Mouse (Mus musculus) CH12.LX (cell line): Measurements from ENCODE around the gene BC017158. TPM values are rescaled to one million over a fixed set of nuclear protein-coding genes. Genes with fewer than 3 reads are reported as not detected.
A peak's percentile ranks its signal among the peaks of the same experiment; 100 is the strongest.

Experiments
- DNase-seq: peaks from one replicate; pipeline ENCODE4 v3.0.0-alpha.2; 2013; ENCODE audit errors: extremely low read depth
- H3K27ac ChIP-seq: 2 replicates; pipeline ENCODE4 v1.5.1; 2012; ENCODE audit warnings: low read depth, mild to moderate bottlenecking, control low read depth, moderate library complexity; ENCODE audit not compliant: insufficient read depth
- H3K27me3 ChIP-seq: replicated peaks from 2 replicates; pipeline ENCODE3; 2012; ENCODE audit warnings: inconsistent platforms
- H3K36me3 ChIP-seq, 2 experiments: replicated peaks in 1 of 2; 2 replicates each; pipeline versions ENCODE3 to v1.6.1; 2012; ENCODE audit warnings: inconsistent platforms in 1 of 2, low read length in 1 of 2, mild to moderate bottlenecking in 1 of 2, mixed read lengths in 1 of 2, moderate library complexity in 1 of 2; ENCODE audit not compliant: control insufficient read depth in 1 of 2, insufficient read depth in 1 of 2
- H3K4me1 ChIP-seq, 2 experiments: 2 replicates each; pipeline ENCODE4 v1.6.1; 2012; ENCODE audit warnings: inconsistent platforms in 1 of 2, moderate library complexity in 1 of 2; ENCODE audit not compliant: insufficient read depth in 2 of 2, control insufficient read depth in 1 of 2
- H3K4me2 ChIP-seq: 2 replicates; pipeline ENCODE4 v1.6.1; 2012; ENCODE audit warnings: low read depth, mild to moderate bottlenecking, control low read depth; ENCODE audit not compliant: poor library complexity, insufficient read depth, severe bottlenecking
- H3K4me3 ChIP-seq, 3 experiments: fragments of 150-350 bp in 1 of 3; sonication (generic) in 1 of 3; replicated peaks in 1 of 3; 2 replicates each; pipeline versions ENCODE3 to v1.5.1; 2011 to 2012; ENCODE audit warnings: low read depth in 2 of 3, low read length in 2 of 3, mild to moderate bottlenecking in 2 of 3, moderate library complexity in 2 of 3, control low read depth in 1 of 3, improper control_type of control experiment in 1 of 3, inconsistent platforms in 1 of 3, mixed read lengths in 1 of 3; ENCODE audit not compliant: poor library complexity in 1 of 3
- H3K79me2 ChIP-seq: replicated peaks from 2 replicates; pipeline ENCODE4 v1.6.1; 2012; ENCODE audit warnings: mild to moderate bottlenecking, moderate library complexity; ENCODE audit not compliant: control insufficient read depth, poor library complexity, insufficient read depth, severe bottlenecking; ENCODE audit errors: extremely low read depth
- H3K9ac ChIP-seq: 2 replicates; pipeline ENCODE4 v1.6.1; 2012; ENCODE audit warnings: low read depth, mild to moderate bottlenecking, control low read depth, moderate library complexity; ENCODE audit not compliant: insufficient read depth
- H3K9me3 ChIP-seq: replicated peaks from 2 replicates; pipeline ENCODE3; 2012; ENCODE audit warnings: low read length, inconsistent platforms, mixed read lengths
- CHD1 ChIP-seq: IDR thresholded peaks from 2 replicates; pipeline ENCODE4 v1.6.1; 2012; ENCODE audit warnings: low read depth, low read length, improper control_type of control experiment, inconsistent platforms
- CHD2 ChIP-seq: IDR thresholded peaks from 2 replicates; pipeline ENCODE4 v1.6.1; 2011; ENCODE audit warnings: low read length, improper control_type of control experiment
- CTCF ChIP-seq, 2 experiments: IDR thresholded peaks in 1 of 2; conservative IDR thresholded peaks in 1 of 2; 2 replicates each; pipeline ENCODE4 v1.5.1; 2011 to 2012; ENCODE audit warnings: low read depth in 2 of 2, low read length in 2 of 2, improper control_type of control experiment in 1 of 2, inconsistent platforms in 1 of 2, mild to moderate bottlenecking in 1 of 2, moderate library complexity in 1 of 2
- E2F4 ChIP-seq: IDR thresholded peaks from 2 replicates; pipeline ENCODE4 v1.6.1; 2011; ENCODE audit warnings: low read depth, low read length, improper control_type of control experiment; ENCODE audit not compliant: insufficient replicate concordance
- ELF1 ChIP-seq: IDR thresholded peaks from 2 replicates; pipeline ENCODE4 v1.6.1; 2014; ENCODE audit warnings: low read depth, mild to moderate bottlenecking, inconsistent platforms, low read length, improper control_type of control experiment
- GABPA ChIP-seq: IDR thresholded peaks from 2 replicates; pipeline ENCODE4 v1.6.1; 2012; ENCODE audit warnings: low read depth, low read length, improper control_type of control experiment, inconsistent platforms; ENCODE audit not compliant: insufficient replicate concordance
- JUN ChIP-seq: IDR thresholded peaks from 2 replicates; pipeline ENCODE4 v1.6.1; 2011; ENCODE audit warnings: low read depth, mild to moderate bottlenecking, low read length, improper control_type of control experiment, moderate library complexity; ENCODE audit not compliant: insufficient read depth
- JUND ChIP-seq: conservative IDR thresholded peaks from 2 replicates; pipeline ENCODE4 v1.6.1; 2011; ENCODE audit warnings: low read depth, low read length, improper control_type of control experiment
- MAFK ChIP-seq: IDR thresholded peaks from 2 replicates; pipeline ENCODE4 v1.6.1; 2011; ENCODE audit warnings: low read length, improper control_type of control experiment; ENCODE audit not compliant: insufficient replicate concordance
- MAX ChIP-seq: IDR thresholded peaks from 2 replicates; pipeline ENCODE4 v1.6.1; 2011; ENCODE audit warnings: low read length, improper control_type of control experiment
- MEF2A ChIP-seq: IDR thresholded peaks from 2 replicates; pipeline ENCODE4 v1.6.1; 2014; ENCODE audit warnings: low read depth, mild to moderate bottlenecking, inconsistent platforms, low read length, improper control_type of control experiment, borderline replicate concordance
- MXI1 ChIP-seq: IDR thresholded peaks from 2 replicates; pipeline ENCODE4 v1.6.1; 2011; ENCODE audit warnings: mild to moderate bottlenecking, low read depth, low read length, improper control_type of control experiment
- NRF1 ChIP-seq: IDR thresholded peaks from 2 replicates; pipeline ENCODE4 v1.6.1; 2014; ENCODE audit warnings: low read depth, mild to moderate bottlenecking, inconsistent platforms, low read length, improper control_type of control experiment, moderate library complexity
- PAX5 ChIP-seq: IDR thresholded peaks from 2 replicates; pipeline ENCODE4 v1.6.1; 2012; ENCODE audit warnings: low read length, inconsistent platforms, mixed read lengths
- POLR2A ChIP-seq: IDR thresholded peaks from 2 replicates; pipeline ENCODE4 v1.6.1; 2011; ENCODE audit warnings: low read depth, mild to moderate bottlenecking, improper control_type of control experiment, low read length
- RAD21 ChIP-seq: IDR thresholded peaks from 2 replicates; pipeline ENCODE4 v1.6.1; 2011; ENCODE audit warnings: low read depth, mild to moderate bottlenecking, low read length, improper control_type of control experiment, moderate library complexity
- SMC3 ChIP-seq: IDR thresholded peaks from 2 replicates; pipeline ENCODE4 v1.6.1; 2011; ENCODE audit warnings: low read depth, low read length, improper control_type of control experiment
- UBTF ChIP-seq: IDR thresholded peaks from 2 replicates; pipeline ENCODE4 v1.6.1; 2012; ENCODE audit warnings: low read depth, mild to moderate bottlenecking, inconsistent platforms, low read length, improper control_type of control experiment, moderate library complexity
- dilution Hi-C: fragments of 300-500 bp; cut with MboI; formaldehyde crosslinking; loops from 2 replicates; pipeline ENCODE4 v1.14.3; 2020; ENCODE audit warnings: low sequenced_read_pairs; ENCODE audit not compliant: extremely low pct_unique_long_range_greater_than_20kb, extremely low pct_ligation_motif_present
- in situ Hi-C: fragments of 300-500 bp; cut with MboI; formaldehyde crosslinking; loops from 3 replicates; pipeline ENCODE4 v1.14.3; 2019; ENCODE audit warnings: low sequenced_read_pairs, low pct_ligation_motif_present, low pct_unique_long_range_greater_than_20kb, mixed read lengths
- polyA plus RNA-seq: library from polyadenylated mRNA; unstranded; fragments of >175 nt; gene quantifications from 2 replicates; pipeline ENCODE4 v1.2.1, GENCODE M21; 2012; ENCODE audit warnings: low read depth; ENCODE audit not compliant: insufficient read length
- total RNA-seq, 2 experiments: library from RNA; depleted of rRNA; stranded (reverse); fragments of 300-350 nt in 1 of 2; fragments of >200 nt in 1 of 2; gene quantifications; 2 replicates each; pipeline ENCODE4 v1.2.3; 2012 to 2014

The BC017158 gene
- total and polyA plus RNA-seq, 3 experiments: 4.9 to 14.5 (median 8.1) TPM

- Histone ChIP-seq H3K9me3 (no peaks in the 10 kb centered on the region), H3K79me2 (no peaks in the 10 kb centered on the region), H3K4me3 (no peak overlapping the region), H3K27ac (no peak overlapping the region), H3K4me1 (peaks cover 9 to 36% of the 10 kb centered on the region in 2 experiments), H3K36me3 (peaks cover 51 to 67% of the 10 kb centered on the region in 2 experiments)
- in situ Hi-C loops (no loop called here), dilution Hi-C loops (no loop called here)
- no peak for TF ChIP-seq MXI1
- no peak for TF ChIP-seq CHD2
- TF ChIP-seq MAX: no peak
- no peak for TF ChIP-seq POLR2A
- no peak for TF ChIP-seq ELF1
- TF ChIP-seq, all 38 proteins: peak for 0
- DNase-seq: no peak
- H3K27me3 ChIP-seq: no peaks in the 10 kb centered on the region
- no peak overlapping the region for H3K4me2 ChIP-seq
- no peak overlapping the region for H3K9ac ChIP-seq
These were observed 57.7 kb downstream of the BC017158 start for GRCm38 (mm10) chr7:128240131-128240784.

GRCm38 (mm10) chr7:128238991-128239390, 59.0 kb downstream of the BC017158 start:
- Histone ChIP-seq H3K27me3 (no peaks in the 10 kb centered on the region), H3K4me3 (peak overlapping the region; percentile 43 to 82 (median 53)), H3K4me2 (peak overlapping the region; percentile 72), H3K79me2 (no peaks in the 10 kb centered on the region), H3K4me1 (peaks cover 16 to 48% of the 10 kb centered on the region in 2 experiments), H3K9ac (peak overlapping the region; percentile 73), H3K36me3 (peaks cover 39 to 54% of the 10 kb centered on the region in 2 experiments), H3K9me3 (no peaks in the 10 kb centered on the region), H3K27ac (no peak overlapping the region; the same call in 1 of the 2 replicates)
- in situ Hi-C loops (no loop called here), dilution Hi-C loops (no loop called here)
- peak; percentile 77 for DNase-seq
- TF ChIP-seq UBTF (no peak), CHD2 (no peak), JUN (no peak), GABPA (no peak), ELF1 (0 out of 2 replicates have a peak, but pooled peaks have one; percentile 17), MEF2A (peak; percentile 36; the same call in 1 of the 2 replicates), NRF1 (no peak), E2F4 (0 out of 2 replicates have a peak, but pooled peaks have one; percentile 38), PAX5 (no peak), RAD21 (peak; percentile 50), CHD1 (0 out of 2 replicates have a peak, but pooled peaks have one; percentile 30), MAFK (0 out of 2 replicates have a peak, but pooled peaks have one; percentile 27), CTCF (conservative IDR thresholded peaks at IDR 0.05 in 1 of 2, IDR thresholded peaks at IDR 0.05 in 1 of 2; ENCODE audit: low read depth in 2 of 2, low read length in 2 of 2) (peak; percentile 70 to 75), JUND (0 out of 2 replicates have a peak, but pooled peaks have one; percentile 51), SMC3 (peak; percentile 45)
- TF ChIP-seq, all 38 proteins: peak for 9
